ENCODE assay signal across 8 mouse cellular contexts in genomic region chr2:80616854-80617737, GRCm38 (mm10). TPM values are rescaled to one million over a fixed set of nuclear protein-coding genes. Genes with fewer than 3 reads are reported as not detected.
DNase-seq lines count a peak whose midpoint lies in the region; ATAC-seq and TF ChIP-seq lines count a peak whose summit lies in the region.

TSS of gene Dusp19 (plus strand) at chr2:80617045.
TSS of gene Nup35 (plus strand) at chr2:80617236.

- intact Hi-C loops in heart, postnatal 36 days (cut with DNase I): loop anchor here (1.0 kb wide), 2 partner anchors 21 to 36 kb away; partner anchors contain the start of gene Nckap1

- peak; percentile 94 for DNase-seq in ES-CJ7 (ENCODE audit: low read depth, low spot score)
- peak; percentile 93 for DNase-seq in cerebellum, adult 11 months
- DNase-seq in heart, postnatal 36 days: peak; percentile 95 to 98
- peak; percentile 94 to 95 for DNase-seq in layer of hippocampus, adult 2 months (ENCODE audit: low spot score in 2 of 2)
- peak; percentile 99 for DNase-seq in lung, embryonic 14.5 days
- peak; percentile 92 for DNase-seq in thymus, adult 2 months

- peak within 1 kb of the TSS; percentile 45 for H3K4me3 ChIP-seq in forebrain, embryonic 15.5 days
- peak within 1 kb of the TSS; percentile 65 for H3K4me3 ChIP-seq in layer of hippocampus, adult 2 months
- peak within 1 kb of the TSS; percentile 62 for H3K4me3 ChIP-seq in lung, embryonic 14.5 days (ENCODE audit: low read depth, low read length)
- H3K4me3 ChIP-seq in olfactory bulb, adult 2 months (ENCODE audit: insufficient read depth, low read depth, low read length): peak within 1 kb of the TSS; percentile 56
- H3K4me3 ChIP-seq in thymus, adult 2 months (ENCODE audit: control insufficient read depth, insufficient read depth, low read length): peak within 1 kb of the TSS; percentile 59

- no peaks in the 10 kb centered on the region for H3K9me3 ChIP-seq in forebrain, embryonic 15.5 days
- no peaks in the 10 kb centered on the region for H3K9me3 ChIP-seq in lung, embryonic 14.5 days (ENCODE audit: low read depth, low read length)

- H3K4me2 ChIP-seq in forebrain, embryonic 15.5 days (replicated peaks): peak within 1 kb of the TSS; percentile 54
- peak within 1 kb of the TSS; percentile 78 for H3K4me2 ChIP-seq in lung, embryonic 14.5 days

- H3K27ac ChIP-seq in forebrain, embryonic 15.5 days (replicated peaks): peak within 1 kb of the TSS; percentile 77
- peak within 1 kb of the TSS; percentile 94 for H3K27ac ChIP-seq in layer of hippocampus, adult 2 months
- peak within 1 kb of the TSS; percentile 51 for H3K27ac ChIP-seq in lung, embryonic 14.5 days (ENCODE audit: low read depth)
- H3K27ac ChIP-seq in olfactory bulb, adult 2 months (ENCODE audit: insufficient read depth, low read depth, low read length): peak within 1 kb of the TSS; percentile 71
- peak within 1 kb of the TSS; percentile 30; the same call in 1 of the 2 replicates for H3K27ac ChIP-seq in thymus, adult 2 months (ENCODE audit: control insufficient read depth, insufficient read depth, low read length)

- ATAC-seq in forebrain, embryonic 15.5 days (replicated peaks): peak; percentile 99
- ATAC-seq in lung, embryonic 14.5 days (ENCODE audit: insufficient read depth): peak; percentile 100

- WGBS in forebrain, embryonic 15.5 days: 2% methylated on average over 21 of the region's 21 CpGs
- 1% methylated on average over 21 of the region's 21 CpGs for WGBS in lung, embryonic 14.5 days
- WGBS in olfactory bulb, adult 2 months: under 1% methylated on average over 21 of the region's 21 CpGs
- 3% methylated on average over 21 of the region's 21 CpGs for WGBS in thymus, adult 2 months

- no peak for TF ChIP-seq CTCF in layer of hippocampus, adult 2 months (conservative IDR thresholded peaks at IDR 0.05)
- no peak for TF ChIP-seq CTCF in lung, embryonic 14.5 days (IDR thresholded peaks at IDR 0.05; ENCODE audit: low read depth)
- no peak for TF ChIP-seq CTCF in olfactory bulb, adult 2 months (IDR thresholded peaks at IDR 0.05; ENCODE audit: insufficient read depth, low read depth, low read length)
- no peak for TF ChIP-seq CTCF in thymus, adult 2 months (IDR thresholded peaks at IDR 0.05; ENCODE audit: borderline replicate concordance, control insufficient read depth, extremely low read depth, insufficient read depth, low read length, poor library complexity)

- no peaks in the 10 kb centered on the region; the same call in 1 of the 2 replicates for H3K27me3 ChIP-seq in forebrain, embryonic 15.5 days
- H3K27me3 ChIP-seq in lung, embryonic 14.5 days (ENCODE audit: insufficient read depth, low read length): no peaks in the 10 kb centered on the region
- H3K27me3 ChIP-seq in thymus, adult 2 months (ENCODE audit: control insufficient read depth, insufficient read depth, low read length): no peaks in the 10 kb centered on the region

- H3K9ac ChIP-seq in forebrain, embryonic 15.5 days (replicated peaks): peak within 1 kb of the TSS; percentile 52
- H3K9ac ChIP-seq in lung, embryonic 14.5 days: peak within 1 kb of the TSS; percentile 74

- H3K4me1 ChIP-seq in forebrain, embryonic 15.5 days: peaks cover 14% of the 10 kb centered on the region
- H3K4me1 ChIP-seq in lung, embryonic 14.5 days (ENCODE audit: insufficient read depth): 0 out of 2 replicates have a peak, but pooled peaks cover 5% of the 10 kb centered on the region
- H3K4me1 ChIP-seq in olfactory bulb, adult 2 months (ENCODE audit: control insufficient read depth, insufficient read depth, low read length): peaks cover 5% of the 10 kb centered on the region; the same call in 1 of the 2 replicates
- H3K4me1 ChIP-seq in thymus, adult 2 months (replicated peaks; ENCODE audit: control insufficient read depth, insufficient read depth, low read length): 0 out of 2 replicates have a peak, but pooled peaks cover 2% of the 10 kb centered on the region

- peak; percentile 63; the same call in 1 of the 2 replicates for TF ChIP-seq POLR2A in olfactory bulb, adult 2 months (IDR thresholded peaks at IDR 0.05; ENCODE audit: insufficient read depth, low read depth, low read length)
- peak; percentile 73; the same call in 1 of the 2 replicates for TF ChIP-seq POLR2A in thymus, adult 2 months (IDR thresholded peaks at IDR 0.05; ENCODE audit: control insufficient read depth, extremely low read depth, insufficient read depth, low read length, poor library complexity)

- H3K36me3 ChIP-seq in forebrain, embryonic 15.5 days: no peaks in the 10 kb centered on the region
- no peaks in the 10 kb centered on the region for H3K36me3 ChIP-seq in lung, embryonic 14.5 days (ENCODE audit: insufficient read depth)
- no peaks in the 10 kb centered on the region for H3K36me3 ChIP-seq in thymus, adult 2 months (ENCODE audit: control insufficient read depth, insufficient read depth, low read length)

RNA-seq across cellular contexts. Expression of gene Dusp19, which starts in this region (rescaled TPM):
- 16.5 and 18.7 TPM in 2 replicates for polyA plus RNA-seq in forebrain, embryonic 15.5 days (2015; fragmentation: Nextera tagmentation; extraction: Ambion mirVana)
- 1 to 10 TPM; 7.9 to 9.8 TPM for total RNA-seq in heart, postnatal 36 days (2021)
- 10 to 100 TPM; 27.9 to 28.4 TPM for total RNA-seq in layer of hippocampus, adult 2 months (2021)
- 15.1 and 16.8 TPM in 2 replicates for polyA plus RNA-seq in lung, embryonic 14.5 days (2014; fragmentation: Nextera tagmentation; extraction: Ambion mirVana)
- polyA plus RNA-seq in olfactory bulb, adult 2 months (2012; ENCODE audit: insufficient read depth, insufficient read length, low replicate concordance, missing spikeins): not detected in 2 replicates
- polyA plus RNA-seq in thymus, adult 2 months (2012; rRNA removed): 5.1 and 5.4 TPM in 2 replicates

RNA-seq across cellular contexts. Expression of gene Nup35, which starts in this region (rescaled TPM):
- polyA plus RNA-seq in forebrain, embryonic 15.5 days (2015; fragmentation: Nextera tagmentation; extraction: Ambion mirVana): 51.0 and 56.1 TPM in 2 replicates
- 1 to 10 TPM; 5.4 to 6.0 TPM for total RNA-seq in heart, postnatal 36 days (2021)
- 10 to 100 TPM; 16.5 to 18.8 TPM for total RNA-seq in layer of hippocampus, adult 2 months (2021)
- 58.9 and 59.0 TPM in 2 replicates for polyA plus RNA-seq in lung, embryonic 14.5 days (2014; fragmentation: Nextera tagmentation; extraction: Ambion mirVana)
- not detected in 2 replicates for polyA plus RNA-seq in olfactory bulb, adult 2 months (2012; ENCODE audit: insufficient read depth, insufficient read length, low replicate concordance, missing spikeins)
- 38.1 and 48.3 TPM in 2 replicates for polyA plus RNA-seq in thymus, adult 2 months (2012; rRNA removed)

Comparison
In these comparisons a context has a peak if more than half of its experiments do, and no peak if none do; other contexts are left out.
1. Peak in every context shown above with its lines: DNase-seq, ATAC-seq, H3K4me3 ChIP-seq and H3K27ac ChIP-seq.
2. RNA of gene Nup35 (polyA plus RNA-seq): 58.9 to 59.0 TPM in lung, embryonic 14.5 days, 51.0 to 56.1 TPM in forebrain, embryonic 15.5 days and 38.1 to 48.3 TPM in thymus, adult 2 months; not detected in olfactory bulb, adult 2 months; every median in the first group is over 10 times any median in the second.
3. H3K27ac ChIP-seq: peak in every context shown above with its lines; median percentile 94 in layer of hippocampus, adult 2 months; 77 in forebrain, embryonic 15.5 days; 71 in olfactory bulb, adult 2 months; 51 in lung, embryonic 14.5 days; 30 in thymus, adult 2 months.